Mouse (Mus musculus) lung, postnatal 4 days (tissue): ENCODE measurements around the gene Wdfy4.

Source experiments
- DNase-seq, 2 experiments: peaks; one replicate each; pipeline ENCODE4 v3.0.0; 2021

Wdfy4 gene

GRCm38 (mm10) chr14:33072351-33072750 lies 113.0 kb downstream of the Wdfy4 start:
- no peak for DNase-seq

GRCm38 (mm10) chr14:33067676-33068075 lies 117.6 kb downstream of the Wdfy4 start:
- no peak for DNase-seq

- DNase-seq: no peak
These were observed 122.3 kb downstream of the Wdfy4 start for GRCm38 (mm10) chr14:33062996-33063395.

- DNase-seq: no peak
These were observed 126.2 kb downstream of the Wdfy4 start for GRCm38 (mm10) chr14:33058881-33059660.

GRCm38 (mm10) chr14:33053441-33053840 lies 131.9 kb downstream of the Wdfy4 start:
- DNase-seq: no peak

- DNase-seq: no peak
These were observed 140.1 kb downstream of the Wdfy4 start for GRCm38 (mm10) chr14:33045217-33045616.

- DNase-seq: no peak
These were observed 148.5 kb downstream of the Wdfy4 start for GRCm38 (mm10) chr14:33036811-33037210.

GRCm38 (mm10) chr14:33035386-33035785 lies 149.9 kb downstream of the Wdfy4 start:
- no peak for DNase-seq

- DNase-seq: peak in 1 of 2 experiments; percentile 23
These were observed 151.9 kb downstream of the Wdfy4 start for GRCm38 (mm10) chr14:33033424-33033823.

- no peak for DNase-seq
These were observed 154.5 kb downstream of the Wdfy4 start for GRCm38 (mm10) chr14:33030849-33031248.

GRCm38 (mm10) chr14:33019606-33020005 lies 165.7 kb downstream of the Wdfy4 start:
- DNase-seq: no peak

- DNase-seq: no peak
These were observed 166.3 kb downstream of the Wdfy4 start for GRCm38 (mm10) chr14:33019050-33019449.

GRCm38 (mm10) chr14:33007638-33008037 lies 177.7 kb downstream of the Wdfy4 start:
- no peak for DNase-seq

- no peak for DNase-seq
These were observed 180.2 kb downstream of the Wdfy4 start for GRCm38 (mm10) chr14:33005114-33005513.

GRCm38 (mm10) chr14:33000112-33000979 lies 185.0 kb downstream of the Wdfy4 start:
- no peak for DNase-seq

- DNase-seq: no peak
These were observed 185.8 kb downstream of the Wdfy4 start for GRCm38 (mm10) chr14:32999511-32999910.

- peak; percentile 41 to 50 for DNase-seq
These were observed 190.2 kb downstream of the Wdfy4 start for GRCm38 (mm10) chr14:32994954-32995636.

GRCm38 (mm10) chr14:32991082-32991481 lies 194.2 kb downstream of the Wdfy4 start, which contains the start of gene Lrrc18:
Lrrc18 (plus strand) TSS chr14:32991382.
- no peak for DNase-seq

GRCm38 (mm10) chr14:32986659-32987058 lies 198.6 kb downstream of the Wdfy4 start:
- no peak for DNase-seq

GRCm38 (mm10) chr14:32984176-32984738 lies 201.1 kb downstream of the Wdfy4 start:
- DNase-seq: no peak

- DNase-seq: no peak
These were observed 214.6 kb downstream of the Wdfy4 start for GRCm38 (mm10) chr14:32970700-32971099.

GRCm38 (mm10) chr14:32964742-32965141 lies 220.6 kb downstream of the Wdfy4 start:
- DNase-seq: no peak

- DNase-seq: peak; percentile 75 to 79
These were observed 224.8 kb downstream of the Wdfy4 start for GRCm38 (mm10) chr14:32960481-32960880.
